Mouse (Mus musculus): Measurements from ENCODE around the gene Gm13124. TPM values are rescaled to one million over a fixed set of nuclear protein-coding genes. Genes with fewer than 3 reads are reported as not detected.

The Gm13124 gene
- polyA plus RNA-seq, 1 experiment from 2014 or later, result not detected

Other genes with a start within 250 kb of the Gm13124 start
- gene Gm13128, start 234.9 kb downstream of the Gm13124 start, polyA plus RNA-seq (2016; fragmentation: Nextera tagmentation; extraction: Ambion mirVana), result not detected in 2 replicates
- not detected in 2 replicates for gene Gm13119, start 207.2 kb downstream of the Gm13124 start, polyA plus RNA-seq (2016; fragmentation: Nextera tagmentation; extraction: Ambion mirVana)
- gene Pramef20, start 187.2 kb downstream of the Gm13124 start, polyA plus RNA-seq (2016; fragmentation: Nextera tagmentation; extraction: Ambion mirVana), result not detected in 2 replicates
- not detected in 2 replicates for gene Pramef12, start 156.7 kb downstream of the Gm13124 start, polyA plus RNA-seq (2016; fragmentation: Nextera tagmentation; extraction: Ambion mirVana)
- not detected in 2 replicates for gene 1700012P22Rik, start 126.4 kb downstream of the Gm13124 start, polyA plus RNA-seq (2016; fragmentation: Nextera tagmentation; extraction: Ambion mirVana)
- gene Gm9944, start 111.8 kb downstream of the Gm13124 start, polyA plus RNA-seq (2016; fragmentation: Nextera tagmentation; extraction: Ambion mirVana), result not detected in 2 replicates
- gene Aadacl3, start 101.4 kb downstream of the Gm13124 start, polyA plus RNA-seq (2016; fragmentation: Nextera tagmentation; extraction: Ambion mirVana), result not detected in 2 replicates
- gene 9430007A20Rik, start 45.3 kb downstream of the Gm13124 start, polyA plus RNA-seq (2016; fragmentation: Nextera tagmentation; extraction: Ambion mirVana), result not detected in 2 replicates
- gene Aadacl4, start 48.6 kb upstream of the Gm13124 start, polyA plus RNA-seq (2016; fragmentation: Nextera tagmentation; extraction: Ambion mirVana), result not detected in 2 replicates
- not detected in 2 replicates for gene Gm436, start 121.2 kb upstream of the Gm13124 start, polyA plus RNA-seq (2016; fragmentation: Nextera tagmentation; extraction: Ambion mirVana)
- not detected in 2 replicates for gene Gm13178, start 156.3 kb upstream of the Gm13124 start, polyA plus RNA-seq (2016; fragmentation: Nextera tagmentation; extraction: Ambion mirVana)
- gene Gm438, start 221.4 kb upstream of the Gm13124 start, polyA plus RNA-seq (2016; fragmentation: Nextera tagmentation; extraction: Ambion mirVana), result not detected in 2 replicates

Measured in midbrain, embryonic 10.5 days (tissue).